Mouse (Mus musculus) erythroblast, embryonic 14.5 days (primary cell): ENCODE data around the gene Ybx3.

Experiments used
- GATA1 ChIP-seq: IDR thresholded peaks from 2 replicates; pipeline ENCODE4 v1.6.1; 2012; ENCODE audit warnings: low read length, inconsistent platforms, mixed read lengths
- TAL1 ChIP-seq: IDR thresholded peaks from 3 replicates; pipeline ENCODE4 v1.6.1; 2012; ENCODE audit warnings: low read length, inconsistent platforms, mixed read lengths

DNA sequence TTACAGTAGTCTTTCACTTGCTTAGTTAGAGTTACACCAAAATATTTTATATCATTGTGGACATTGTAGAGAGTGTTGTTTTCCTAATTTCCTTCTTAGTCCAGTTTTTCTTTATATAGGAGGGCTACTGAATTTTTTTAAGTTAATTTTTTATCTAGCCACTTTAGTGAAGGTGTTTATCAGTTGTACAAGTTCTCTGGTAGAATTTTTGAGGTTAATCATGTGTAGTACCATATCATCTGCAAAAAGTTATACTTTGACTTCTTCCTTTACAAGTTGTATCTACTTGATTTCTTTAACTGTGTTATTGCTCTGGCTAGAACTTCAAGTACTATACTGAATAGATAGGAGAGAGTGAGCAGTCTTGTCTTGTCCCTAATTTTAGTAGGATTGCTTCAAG is 48.4 kb upstream of the Ybx3 start:
- no peak for TF ChIP-seq TAL1
- no peak for TF ChIP-seq GATA1
